Mouse (Mus musculus): Measurements from ENCODE around the gene Elof1. TPM values are rescaled to one million over a fixed set of nuclear protein-coding genes. Genes with fewer than 3 reads are reported as not detected.
A peak's percentile ranks its signal among the peaks of the same experiment; 100 is the strongest.

The Elof1 gene
- total and polyA plus RNA-seq, 3 experiments: 34.6 to 67.0 (median 42.6) TPM

DNA sequence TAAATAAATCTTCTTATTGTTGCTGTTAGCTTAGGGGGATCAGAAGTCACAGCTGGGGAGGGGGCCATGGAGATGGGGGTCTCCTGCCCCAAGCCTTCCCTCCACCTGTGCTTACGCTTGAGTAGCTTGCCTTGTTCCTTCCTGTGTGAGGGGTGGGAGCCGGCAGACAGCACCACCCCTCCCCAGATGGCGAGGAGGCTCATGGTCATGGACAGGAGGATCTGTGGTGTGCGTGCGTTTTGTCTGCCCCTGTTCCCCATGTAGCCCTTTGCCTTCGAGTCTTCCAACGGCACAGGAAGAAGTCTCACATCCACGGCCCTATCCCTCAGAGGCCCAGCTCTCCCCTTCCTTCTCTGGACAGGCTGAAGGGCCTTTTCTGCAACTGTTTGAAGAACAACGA is 45.3 kb upstream of the Elof1 start:
- no peak for DNase-seq
- TF ChIP-seq POLR2A (IDR thresholded peaks at IDR 0.05; ENCODE audit: insufficient read depth, low read depth, low read length) (no peak), EP300 (IDR thresholded peaks at IDR 0.05; ENCODE audit: insufficient read depth, low read depth, low read length) (no peak), CTCF (IDR thresholded peaks at IDR 0.05) (no peak)
- intact Hi-C loops (cut with DNase I): no loop called here
- 74% methylated on average over 9 of the region's 9 CpGs for WGBS
- Histone ChIP-seq H3K27me3 (ENCODE audit: control insufficient read depth, insufficient read depth, low read length) (no peaks in the 10 kb centered on the region), H3K79me2 (replicated peaks; ENCODE audit: control insufficient read depth, insufficient read depth, low read length) (no peaks in the 10 kb centered on the region), H3K9ac (ENCODE audit: low read depth, low read length) (no peak overlapping the region), H3K36me3 (ENCODE audit: control insufficient read depth, insufficient read depth, low read length) (no peaks in the 10 kb centered on the region), H3K4me3 (no peak overlapping the region), H3K27ac (no peak overlapping the region), H3K4me1 (ENCODE audit: control insufficient read depth, insufficient read depth, low read length) (0 out of 2 replicates have a peak, but pooled peaks cover 1% of the 10 kb centered on the region)

GRCm38 (mm10) chr9:22161299-22161698 is 44.3 kb upstream of the Elof1 start:
- 47% methylated on average over 6 of the region's 6 CpGs for WGBS

GRCm38 (mm10) chr9:22157516-22158265 is 40.7 kb upstream of the Elof1 start:
- peak in 1 of 2 experiments; percentile 24 for DNase-seq
- no peaks in the 10 kb centered on the region for H3K36me3 ChIP-seq (ENCODE audit: control insufficient read depth, insufficient read depth, low read length)
- H3K9ac ChIP-seq (ENCODE audit: low read depth, low read length): peak overlapping the region; percentile 98
- H3K79me2 ChIP-seq (replicated peaks; ENCODE audit: control insufficient read depth, insufficient read depth, low read length): no peaks in the 10 kb centered on the region
- 0 out of 2 replicates have a peak, but pooled peaks cover 1% of the 10 kb centered on the region for H3K4me1 ChIP-seq (ENCODE audit: control insufficient read depth, insufficient read depth, low read length)
- no peaks in the 10 kb centered on the region for H3K27me3 ChIP-seq (ENCODE audit: control insufficient read depth, insufficient read depth, low read length)
- peak overlapping the region; percentile 93 for H3K4me3 ChIP-seq
- TF ChIP-seq EP300 (IDR thresholded peaks at IDR 0.05; ENCODE audit: insufficient read depth, low read depth, low read length) (no peak), POLR2A (IDR thresholded peaks at IDR 0.05; ENCODE audit: insufficient read depth, low read depth, low read length) (no peak), CTCF (IDR thresholded peaks at IDR 0.05) (no peak)
- intact Hi-C loops (cut with DNase I): loop anchor here (2.0 to 5.0 kb wide), 4 partner anchors 67 to 250 kb away; partner anchors contain the start of genes Ccdc151, Gm49318, Prkcsh and Zfp653
- WGBS: 67% methylated on average over 34 of the region's 34 CpGs
- peak overlapping the region; percentile 98 for H3K27ac ChIP-seq

More at GRCm38 (mm10) chr9:22161299-22161698, 44.3 kb upstream of the Elof1 start:
- DNase-seq: no peak
- H3K27me3 ChIP-seq (ENCODE audit: control insufficient read depth, insufficient read depth, low read length): no peaks in the 10 kb centered on the region
- H3K4me1 ChIP-seq (ENCODE audit: control insufficient read depth, insufficient read depth, low read length): 0 out of 2 replicates have a peak, but pooled peaks cover 1% of the 10 kb centered on the region
- no peaks in the 10 kb centered on the region for H3K36me3 ChIP-seq (ENCODE audit: control insufficient read depth, insufficient read depth, low read length)
- intact Hi-C loops (cut with DNase I): no loop called here
- H3K9ac ChIP-seq (ENCODE audit: low read depth, low read length): no peak overlapping the region
- no peak overlapping the region for H3K4me3 ChIP-seq
- H3K79me2 ChIP-seq (replicated peaks; ENCODE audit: control insufficient read depth, insufficient read depth, low read length): no peaks in the 10 kb centered on the region
- H3K27ac ChIP-seq: no peak overlapping the region
- TF ChIP-seq EP300 (IDR thresholded peaks at IDR 0.05; ENCODE audit: insufficient read depth, low read depth, low read length): no peak
- TF ChIP-seq POLR2A (IDR thresholded peaks at IDR 0.05; ENCODE audit: insufficient read depth, low read depth, low read length): no peak
- TF ChIP-seq CTCF (IDR thresholded peaks at IDR 0.05): no peak

DNA sequence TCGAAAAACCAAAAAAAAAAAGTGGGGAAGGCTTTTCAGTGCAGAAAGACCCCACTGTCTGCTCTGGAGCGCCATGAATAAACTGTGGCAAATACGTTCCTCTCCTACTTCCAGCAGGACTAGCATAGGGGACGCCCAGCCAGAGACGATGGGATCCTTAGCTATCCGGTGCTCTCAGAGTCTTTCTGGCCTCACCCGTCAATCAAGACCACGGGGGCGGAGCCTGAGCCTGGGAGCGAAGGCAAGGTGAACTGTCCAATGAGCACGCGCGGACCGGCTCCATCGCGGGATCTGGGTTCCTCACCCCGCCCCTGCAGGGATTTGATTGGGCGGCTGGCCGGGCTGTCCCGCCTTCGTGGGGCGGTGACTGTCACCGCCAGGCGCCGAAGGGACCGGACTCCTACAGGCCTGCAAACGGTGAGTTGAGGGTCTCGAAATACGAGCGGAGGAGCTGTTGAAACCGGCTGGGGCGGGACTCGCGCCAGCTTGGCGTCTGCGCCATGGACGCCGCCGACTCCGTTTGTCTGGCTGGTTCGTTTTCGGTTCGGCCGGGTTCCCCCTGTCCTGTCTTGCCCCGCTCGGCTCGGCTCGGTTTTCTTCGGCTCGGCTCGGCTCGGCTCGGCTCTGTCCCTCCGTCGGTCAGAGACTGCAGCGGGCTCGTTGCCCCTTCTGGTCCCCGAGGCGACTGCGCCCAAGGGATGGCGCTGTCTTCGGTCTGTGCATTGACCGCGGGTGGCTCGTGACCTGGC is 39.7 kb upstream of the Elof1 start, which contains the start of gene Pigyl:
Pigyl (plus strand) TSS at position 350 of the 749 bp plus-strand sequence.
- Histone ChIP-seq H3K79me2 (replicated peaks; ENCODE audit: control insufficient read depth, insufficient read depth, low read length) (no peaks in the 10 kb centered on the region), H3K4me3 (peak within 1 kb of the TSS; percentile 93), H3K27ac (peak within 1 kb of the TSS; percentile 98), H3K36me3 (ENCODE audit: control insufficient read depth, insufficient read depth, low read length) (no peaks in the 10 kb centered on the region), H3K27me3 (ENCODE audit: control insufficient read depth, insufficient read depth, low read length) (no peaks in the 10 kb centered on the region), H3K4me1 (ENCODE audit: control insufficient read depth, insufficient read depth, low read length) (0 out of 2 replicates have a peak, but pooled peaks cover 1% of the 10 kb centered on the region), H3K9ac (ENCODE audit: low read depth, low read length) (peak within 1 kb of the TSS; percentile 98)
- under 1% methylated on average over 65 of the region's 65 CpGs for WGBS
- peak; percentile 94 for TF ChIP-seq POLR2A (IDR thresholded peaks at IDR 0.05; ENCODE audit: insufficient read depth, low read depth, low read length)
- TF ChIP-seq EP300 (IDR thresholded peaks at IDR 0.05; ENCODE audit: insufficient read depth, low read depth, low read length): 0 out of 2 replicates have a peak, but pooled peaks have one; percentile 12
- TF ChIP-seq CTCF (IDR thresholded peaks at IDR 0.05): peak; percentile 35
- peak; percentile 99 for DNase-seq
- intact Hi-C loops (cut with DNase I): loop anchor here (2.0 to 5.0 kb wide), 4 partner anchors 68 to 251 kb away; partner anchors contain the start of genes Ccdc151, Gm49318, Prkcsh and Zfp653

DNA sequence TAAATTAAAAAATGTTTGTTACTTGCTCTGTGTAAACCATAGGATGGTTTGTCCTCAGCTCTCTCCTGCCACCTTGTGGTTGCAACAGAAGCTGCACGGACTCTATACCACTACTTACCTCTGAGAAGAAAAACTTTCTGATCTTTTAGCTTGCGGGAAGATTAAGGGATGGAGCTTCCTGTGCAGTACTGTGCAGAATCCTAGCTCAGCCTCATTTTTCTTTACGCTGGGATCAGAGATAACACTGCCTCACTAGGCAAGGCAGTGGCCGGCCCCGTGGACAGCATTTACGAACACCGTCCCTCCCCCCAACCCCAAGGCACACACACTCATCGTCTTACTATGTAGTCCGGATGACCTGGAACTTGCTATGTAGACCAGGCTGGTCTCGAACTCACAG is 38.6 kb upstream of the Elof1 start:
- no peaks in the 10 kb centered on the region for H3K79me2 ChIP-seq (replicated peaks; ENCODE audit: control insufficient read depth, insufficient read depth, low read length)
- H3K9ac ChIP-seq (ENCODE audit: low read depth, low read length): peak overlapping the region; percentile 9; the same call in 1 of the 2 replicates
- intact Hi-C loops (cut with DNase I): loop anchor here (2.0 to 5.0 kb wide), 4 partner anchors 69 to 252 kb away; partner anchors contain the start of genes Ccdc151, Gm49318, Prkcsh and Zfp653
- peak overlapping the region; percentile 27; the same call in 1 of the 2 replicates for H3K4me3 ChIP-seq
- TF ChIP-seq CTCF (IDR thresholded peaks at IDR 0.05): peak; percentile 99; the same call in 1 of the 2 replicates
- no peak for TF ChIP-seq EP300 (IDR thresholded peaks at IDR 0.05; ENCODE audit: insufficient read depth, low read depth, low read length)
- no peak overlapping the region for H3K27ac ChIP-seq
- H3K27me3 ChIP-seq (ENCODE audit: control insufficient read depth, insufficient read depth, low read length): no peaks in the 10 kb centered on the region
- DNase-seq: peak; percentile 64 to 67
- 7% methylated on average over 10 of the region's 10 CpGs for WGBS
- H3K36me3 ChIP-seq (ENCODE audit: control insufficient read depth, insufficient read depth, low read length): no peaks in the 10 kb centered on the region
- H3K4me1 ChIP-seq (ENCODE audit: control insufficient read depth, insufficient read depth, low read length): 0 out of 2 replicates have a peak, but pooled peaks cover 1% of the 10 kb centered on the region
